Comparison of ENCODE assay signal across 18 mouse cellular contexts in the genomic region with DNA sequence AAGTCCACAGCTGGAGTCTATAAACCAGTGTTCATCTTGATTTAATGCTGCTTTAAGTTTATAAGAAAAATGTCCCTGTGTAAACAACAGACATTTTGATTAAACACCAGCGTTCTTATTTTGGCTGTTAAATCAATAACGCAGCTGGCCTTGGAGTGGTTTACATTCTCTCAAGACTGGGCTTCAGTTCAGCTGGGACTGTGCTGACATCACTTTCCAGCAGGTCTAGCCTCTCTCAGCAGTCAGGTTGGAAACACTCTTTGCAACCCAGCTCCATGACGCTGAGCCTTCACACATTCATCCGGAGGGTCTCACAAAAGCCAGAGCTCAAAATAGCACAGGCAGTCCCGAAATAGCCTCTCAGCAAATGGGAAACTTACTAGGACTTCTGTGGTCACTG. TPM values are rescaled to one million over a fixed set of nuclear protein-coding genes. Genes with fewer than 3 reads are reported as not detected.
DNase-seq lines count a peak whose midpoint lies in the region; ATAC-seq and TF ChIP-seq lines count a peak whose summit lies in the region.
"Had no signal": no experiment of that assay in that cellular context is flagged by ENCODE, and none has a peak within 500 bp of the region (broad histone marks: within the 10 kb centered on the region; RNA-seq: fewer than 3 reads in every experiment).

No protein-coding gene starts in this region.

- no peaks in the 10 kb centered on the region for H3K36me3 ChIP-seq in heart, embryonic 16.5 days (ENCODE audit: control insufficient read depth, insufficient read depth)
- no peaks in the 10 kb centered on the region for H3K36me3 ChIP-seq in liver, adult 2 months (ENCODE audit: control insufficient read depth, insufficient read depth, low read length)
- H3K36me3 ChIP-seq in stomach, postnatal 0 days (ENCODE audit: control insufficient read depth, insufficient read depth, low read length): no peaks in the 10 kb centered on the region
- H3K36me3 ChIP-seq: embryonic facial prominence, embryonic 12.5 days; hindbrain, embryonic 15.5 days; liver, embryonic 12.5 days; neural tube, embryonic 13.5 days had no signal

- H3K4me2 ChIP-seq in heart, embryonic 16.5 days (ENCODE audit: low read depth, low read length): peak overlapping the region; percentile 26; the same call in 1 of the 2 replicates
- H3K4me2 ChIP-seq in stomach, postnatal 0 days (replicated peaks; ENCODE audit: low read depth): no peak overlapping the region
- H3K4me2 ChIP-seq: embryonic facial prominence, embryonic 12.5 days; hindbrain, embryonic 15.5 days; liver, embryonic 12.5 days; neural tube, embryonic 13.5 days had no signal

- TF ChIP-seq EP300 in stomach, postnatal 0 days (optimal IDR thresholded peaks at IDR 0.05): peak; percentile 87

- peak; percentile 91 for ATAC-seq in heart, embryonic 16.5 days (replicated peaks; ENCODE audit: extremely low read depth, insufficient read depth, low FRiP score)
- ATAC-seq in stomach, postnatal 0 days (ENCODE audit: low FRiP score, low TSS enrichment): peak; percentile 90; the same call in 1 of the 2 replicates
- ATAC-seq: liver, embryonic 12.5 days had no signal

- no peaks in the 10 kb centered on the region for H3K79me2 ChIP-seq in liver, adult 2 months (ENCODE audit: control insufficient read depth, insufficient read depth, low read length)

- no peak for TF ChIP-seq POLR2A in liver, adult 2 months (IDR thresholded peaks at IDR 0.05; ENCODE audit: extremely low read depth, insufficient read depth, low read length)

- no peaks in the 10 kb centered on the region for H3K27me3 ChIP-seq in heart, embryonic 16.5 days (ENCODE audit: control insufficient read depth, insufficient read depth, low read length)
- H3K27me3 ChIP-seq in liver, adult 2 months (ENCODE audit: control insufficient read depth, insufficient read depth, low read length): no peaks in the 10 kb centered on the region
- H3K27me3 ChIP-seq in stomach, postnatal 0 days (ENCODE audit: control insufficient read depth, insufficient read depth, low read length): no peaks in the 10 kb centered on the region
- H3K27me3 ChIP-seq: embryonic facial prominence, embryonic 12.5 days; hindbrain, embryonic 15.5 days; liver, embryonic 12.5 days; megakaryocyte, embryonic 14.5 days had no signal

- DNase-seq in heart, adult 11 months: no peak
- DNase-seq in liver, adult 2 months (ENCODE audit: extremely low read depth, low read depth, low spot score): peak; percentile 39
- DNase-seq in liver: no peak
- DNase-seq in lung, postnatal 10 days: peak; percentile 76
- peak; percentile 34 for DNase-seq in stomach, postnatal 0 days (ENCODE audit: low spot score)
- no peak for DNase-seq in urinary bladder, adult 2 months (ENCODE audit: low spot score)
- DNase-seq in cerebellum, adult 9-10 months: no peak
- DNase-seq: adrenal gland, postnatal 14 days; cerebellum, postnatal 10 days; gastrocnemius, postnatal 36 days; thymus, adult 2 months had no signal

- H3K27ac ChIP-seq in heart, embryonic 16.5 days (ENCODE audit: low read length): peak overlapping the region; percentile 79
- no peak overlapping the region for H3K27ac ChIP-seq in liver, adult 2 months (replicated peaks; ENCODE audit: insufficient read depth, low read depth, low read length)
- H3K27ac ChIP-seq in stomach, postnatal 0 days (replicated peaks): no peak overlapping the region
- H3K27ac ChIP-seq: embryonic facial prominence, embryonic 12.5 days; hindbrain, embryonic 15.5 days; liver, embryonic 12.5 days; neural tube, embryonic 13.5 days had no signal

- TF ChIP-seq CTCF in liver, adult 2 months (IDR thresholded peaks at IDR 0.05; ENCODE audit: low read depth, low read length): no peak
- no peak for TF ChIP-seq CTCF in stomach, postnatal 0 days (IDR thresholded peaks at IDR 0.05; ENCODE audit: low read depth)

- peaks cover 22% of the 10 kb centered on the region for H3K4me1 ChIP-seq in heart, embryonic 16.5 days (ENCODE audit: control insufficient read depth, insufficient read depth, low read length)
- no peaks in the 10 kb centered on the region for H3K4me1 ChIP-seq in liver, adult 2 months (ENCODE audit: control insufficient read depth, insufficient read depth, low read length)
- H3K4me1 ChIP-seq in stomach, postnatal 0 days (replicated peaks; ENCODE audit: control insufficient read depth, insufficient read depth): no peaks in the 10 kb centered on the region

- H3K4me3 ChIP-seq in heart, embryonic 16.5 days (ENCODE audit: low read length): no peak overlapping the region
- H3K4me3 ChIP-seq in liver, adult 2 months (ENCODE audit: insufficient read depth, low read depth, low read length): no peak overlapping the region
- H3K4me3 ChIP-seq in stomach, postnatal 0 days (ENCODE audit: low read depth, low read length): no peak overlapping the region
- H3K4me3 ChIP-seq: embryonic facial prominence, embryonic 12.5 days; hindbrain, embryonic 15.5 days; liver, embryonic 12.5 days; megakaryocyte, embryonic 14.5 days; neural tube, embryonic 13.5 days had no signal

- no peak overlapping the region for H3K9ac ChIP-seq in heart, embryonic 16.5 days (ENCODE audit: low read length)
- H3K9ac ChIP-seq in liver, adult 2 months (ENCODE audit: low read depth, low read length): no peak overlapping the region
- no peak overlapping the region for H3K9ac ChIP-seq in stomach, postnatal 0 days (ENCODE audit: low read length)
- H3K9ac ChIP-seq: embryonic facial prominence, embryonic 12.5 days; hindbrain, embryonic 15.5 days; liver, embryonic 12.5 days; neural tube, embryonic 13.5 days had no signal

- WGBS in heart, embryonic 16.5 days: 13% methylated on average over 5 of the region's 5 CpGs
- 54% methylated on average over 5 of the region's 5 CpGs for WGBS in liver, adult 2 months
- WGBS in stomach, postnatal 0 days: 20% methylated on average over 5 of the region's 5 CpGs

- H3K9me3 ChIP-seq in heart, embryonic 16.5 days (replicated peaks; ENCODE audit: control insufficient read depth, low read length): no peaks in the 10 kb centered on the region
- H3K9me3 ChIP-seq in stomach, postnatal 0 days (ENCODE audit: control insufficient read depth, low read length): no peaks in the 10 kb centered on the region
- H3K9me3 ChIP-seq: embryonic facial prominence, embryonic 12.5 days; hindbrain, embryonic 15.5 days; liver, embryonic 12.5 days; megakaryocyte, embryonic 14.5 days; neural tube, embryonic 13.5 days had no signal

RNA-seq across cellular contexts. Expression of a gene that starts 17.3 kb away (rescaled TPM):
- polyA plus RNA-seq in heart, embryonic 16.5 days (2015; fragmentation: Nextera tagmentation; extraction: Ambion mirVana): 47.4 and 48.7 TPM in 2 replicates
- 6.7 and 7.3 TPM in 2 replicates for total RNA-seq in liver, adult 2 months (2014; rRNA removed)
- 1.9 and 3.0 TPM in 2 replicates for polyA plus RNA-seq in liver, adult 2 months (2012; rRNA removed)
- 18.7 and 20.0 TPM in 2 replicates for polyA plus RNA-seq in stomach, postnatal 0 days (2015; fragmentation: Nextera tagmentation; extraction: Ambion mirVana)
- 11.2 TPM in 2 replicates for polyA plus RNA-seq in urinary bladder, adult 2 months (2012; rRNA removed)
- total RNA-seq: MEL had no signal

Comparison
In these comparisons a context has a peak if more than half of its experiments do, and no peak if none do; other contexts are left out.
1. DNase-seq: peak in liver, adult 2 months (single experiment), lung, postnatal 10 days (single experiment) and stomach, postnatal 0 days (single experiment); none in heart, adult 11 months (single experiment), liver (single experiment), urinary bladder, adult 2 months (single experiment) and cerebellum, adult 9-10 months (single experiment).